Comparison of ENCODE assay signal across 30 mouse cellular contexts in the genomic region with DNA sequence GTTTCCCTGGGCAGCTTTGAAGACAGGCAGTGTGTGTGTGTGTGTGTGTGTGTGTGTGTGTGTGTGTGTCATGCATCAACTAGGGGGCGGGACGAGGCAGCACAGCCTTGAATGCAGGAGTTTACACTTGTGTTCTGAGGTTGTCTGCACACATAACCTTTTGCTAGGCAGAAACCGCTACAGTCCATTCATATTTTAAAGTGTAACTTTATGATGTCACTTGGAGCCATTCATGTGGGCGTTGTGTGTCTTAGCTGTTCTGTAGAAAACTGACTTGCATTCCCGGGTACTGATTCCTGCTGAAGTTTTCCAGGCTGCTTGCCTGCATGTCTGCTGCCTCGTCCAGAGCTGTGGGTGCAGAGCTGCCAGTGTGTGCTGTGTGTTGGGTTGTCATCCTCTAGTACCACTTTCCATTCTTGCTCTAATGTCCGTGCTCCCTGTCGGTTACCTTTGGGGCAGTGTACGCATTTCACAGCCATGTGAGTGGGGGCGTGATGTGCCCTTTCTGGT.
DNase-seq lines count a peak whose midpoint lies in the region; ATAC-seq and TF ChIP-seq lines count a peak whose summit lies in the region.
"Had no signal": no experiment of that assay in that cellular context is flagged by ENCODE, and none has a peak within 500 bp of the region (broad histone marks: within the 10 kb centered on the region; RNA-seq: fewer than 3 reads in every experiment).

No protein-coding gene starts in this region.

- no peak overlapping the region for H3K4me2 ChIP-seq in heart, embryonic 12.5 days
- H3K4me2 ChIP-seq in CH12.LX (ENCODE audit: insufficient read depth, low read depth, poor library complexity, severe bottlenecking), result no peak overlapping the region
- H3K4me2 ChIP-seq: forebrain, embryonic 12.5 days; hindbrain, embryonic 13.5 days; limb, embryonic 13.5 days; liver, embryonic 11.5 days; neural tube, embryonic 15.5 days had no signal

- H3K9me3 ChIP-seq in heart, embryonic 12.5 days (replicated peaks), result no peaks in the 10 kb centered on the region
- no peaks in the 10 kb centered on the region for H3K9me3 ChIP-seq in CH12.LX (replicated peaks; ENCODE audit: low read length)
- H3K9me3 ChIP-seq: forebrain, embryonic 12.5 days; hindbrain, embryonic 13.5 days; limb, embryonic 13.5 days; neural tube, embryonic 15.5 days had no signal

- 0 out of 2 replicates have a peak overlapping the region, but pooled peaks have one; percentile 15 for H3K27ac ChIP-seq in heart, embryonic 12.5 days (ENCODE audit: poor library complexity, severe bottlenecking)
- H3K27ac ChIP-seq in left cerebral cortex, adult 2 months, result peak overlapping the region; percentile 21; the same call in 1 of the 2 replicates
- no peak overlapping the region for H3K27ac ChIP-seq in CH12.LX (ENCODE audit: insufficient read depth, low read depth)
- peak overlapping the region; percentile 28; the same call in 1 of the 2 replicates for H3K27ac ChIP-seq in embryonic fibroblast, embryonic 13.5 days (ENCODE audit: insufficient read depth, low read length)
- H3K27ac ChIP-seq: forebrain, embryonic 12.5 days; heart, adult 2 months; hindbrain, embryonic 13.5 days; limb, embryonic 13.5 days; macrophage; neural tube, embryonic 15.5 days had no signal

- TF ChIP-seq POLR2A in CH12.LX (IDR thresholded peaks at IDR 0.05; ENCODE audit: low read depth, low read length), result no peak
- TF ChIP-seq POLR2A in embryonic fibroblast, embryonic 13.5 days (IDR thresholded peaks at IDR 0.05; ENCODE audit: low read depth, low read length), result no peak

- no peak for ATAC-seq in heart, embryonic 12.5 days (ENCODE audit: insufficient number of reproducible peaks, low FRiP score)
- ATAC-seq: activated CD4-positive, CD25-positive, alpha-beta regulatory T cell, adult 4 months; CD4-positive, CD25-positive, alpha-beta regulatory T cell, adult 4 months; forebrain, postnatal 0 days had no signal

- TF ChIP-seq RAD21 in CH12.LX (IDR thresholded peaks at IDR 0.05; ENCODE audit: low read depth, low read length), result no peak

- TF ChIP-seq EP300 in CH12.LX (IDR thresholded peaks at IDR 0.05; ENCODE audit: low read length), result no peak

- 79% methylated on average over 10 of the region's 10 CpGs for WGBS in heart, embryonic 12.5 days

- H3K79me2 ChIP-seq in CH12.LX (replicated peaks; ENCODE audit: control insufficient read depth, extremely low read depth, insufficient read depth, poor library complexity, severe bottlenecking), result no peaks in the 10 kb centered on the region; the same call in 1 of the 2 replicates

- in situ Hi-C loops in CH12.LX (cut with MboI; ENCODE audit: low pct_ligation_motif_present, low pct_unique_long_range_greater_than_20kb, low sequenced_read_pairs), result loop anchor here (5.0 kb wide), 1 partner anchor 50 kb away; no protein-coding TSS in a partner anchor

- intact Hi-C loops in left cerebral cortex, adult 2 months (cut with DNase I), result loop anchor here (5.0 kb wide), 1 partner anchor 65 kb away; a partner anchor contains a TSS
- intact Hi-C loops in left cerebral cortex, postnatal 36 days (cut with DNase I), result no loop called here

- peaks cover 47% of the 10 kb centered on the region for H3K4me1 ChIP-seq in heart, embryonic 12.5 days (replicated peaks)
- H3K4me1 ChIP-seq in CH12.LX (ENCODE audit: control insufficient read depth in 1 of 2, insufficient read depth in 2 of 2), result peaks cover 5 to 6% of the 10 kb centered on the region in 2 experiments
- peaks cover 11% of the 10 kb centered on the region for H3K4me1 ChIP-seq in embryonic fibroblast, embryonic 13.5 days (ENCODE audit: control insufficient read depth, insufficient read depth, low read length)
- H3K4me1 ChIP-seq: forebrain, embryonic 12.5 days; hindbrain, embryonic 13.5 days had no signal

- H3K27me3 ChIP-seq in heart, embryonic 12.5 days (replicated peaks), result no peaks in the 10 kb centered on the region
- H3K27me3 ChIP-seq in CH12.LX (replicated peaks), result no peaks in the 10 kb centered on the region
- H3K27me3 ChIP-seq: forebrain, embryonic 12.5 days; hindbrain, embryonic 13.5 days; limb, embryonic 13.5 days; neural tube, embryonic 15.5 days had no signal

- peaks cover 36% of the 10 kb centered on the region for H3K36me3 ChIP-seq in heart, embryonic 12.5 days
- H3K36me3 ChIP-seq in CH12.LX (replicated peaks in 1 of 2; ENCODE audit: control insufficient read depth in 1 of 2, insufficient read depth in 1 of 2, low read length in 1 of 2), result peaks cover 49 to 57% of the 10 kb centered on the region in 2 experiments

- dilution Hi-C loops in CH12.LX (cut with MboI; ENCODE audit: extremely low pct_ligation_motif_present, extremely low pct_unique_long_range_greater_than_20kb, low sequenced_read_pairs), result no loop called here

- no peak overlapping the region for H3K4me3 ChIP-seq in heart, embryonic 12.5 days
- H3K4me3 ChIP-seq in left cerebral cortex, adult 2 months, result no peak overlapping the region
- no peak overlapping the region for H3K4me3 ChIP-seq in CH12.LX (replicated peaks in 1 of 3; ENCODE audit: low read depth in 2 of 3, low read length in 2 of 3, poor library complexity in 1 of 3)
- no peak overlapping the region for H3K4me3 ChIP-seq in embryonic fibroblast, embryonic 13.5 days (ENCODE audit: insufficient read depth, low read length)
- H3K4me3 ChIP-seq: forebrain, embryonic 12.5 days; heart, adult 2 months; hindbrain, embryonic 13.5 days; limb, embryonic 13.5 days; neural tube, embryonic 15.5 days had no signal

- no peak overlapping the region for H3K9ac ChIP-seq in heart, embryonic 12.5 days
- no peak overlapping the region for H3K9ac ChIP-seq in CH12.LX (ENCODE audit: insufficient read depth, low read depth)
- H3K9ac ChIP-seq: forebrain, embryonic 12.5 days; forebrain, postnatal 0 days; hindbrain, embryonic 13.5 days; limb, embryonic 13.5 days; neural tube, embryonic 15.5 days had no signal

- DNase-seq in heart, adult 9 months (ENCODE audit: low spot score in 2 of 2), result no peak
- DNase-seq in left cerebral cortex, adult 2 months (ENCODE audit: extremely low spot score in 1 of 2, low spot score in 2 of 2), result no peak
- DNase-seq in left cerebral cortex, postnatal 36 days (ENCODE audit: low spot score in 2 of 2), result no peak
- DNase-seq in CH12.LX (ENCODE audit: extremely low read depth), result no peak
- no peak for DNase-seq in kidney, postnatal 36 days
- DNase-seq: adrenal gland, adult 2 months; adrenal gland, postnatal 36 days; cerebellum, adult 2 months; cerebellum, postnatal 14 days; forebrain, postnatal 0 days; gastrocnemius, postnatal 36 days; heart, adult 2 months; heart, postnatal 4 days; kidney, adult 11 months; kidney, postnatal 14 days; layer of hippocampus, postnatal 36 days; lung, postnatal 10 days; midbrain, embryonic 14.5 days; retina, postnatal 1 day; thymus, postnatal 4 days had no signal

- TF ChIP-seq CTCF in left cerebral cortex, adult 2 months (IDR thresholded peaks at IDR 0.05), result no peak
- no peak for TF ChIP-seq CTCF in CH12.LX (conservative IDR thresholded peaks at IDR 0.05 in 1 of 2, IDR thresholded peaks at IDR 0.05 in 1 of 2; ENCODE audit: low read depth in 2 of 2, low read length in 2 of 2)
- TF ChIP-seq CTCF in embryonic fibroblast, embryonic 13.5 days (IDR thresholded peaks at IDR 0.05; ENCODE audit: borderline replicate concordance, insufficient read depth, low read length), result no peak

TF ChIP-seq in CH12.LX, 34 proteins besides CTCF, POLR2A, EP300 and RAD21:
- no peak for TF ChIP-seq RCOR1 (conservative IDR thresholded peaks at IDR 0.05; ENCODE audit: low read depth, low read length)
- peak; percentile 1; the same call in 1 of the 2 replicates for TF ChIP-seq POLR2AphosphoS2 (IDR thresholded peaks at IDR 0.05; ENCODE audit: low read depth, low read length)
